Mouse (Mus musculus) hindbrain, embryonic 11.5 days (tissue): ENCODE data around the gene Col23a1. TPM values are rescaled to one million over a fixed set of nuclear protein-coding genes. Genes with fewer than 3 reads are reported as not detected.

ENCODE experiments used
- ATAC-seq: fragments of 200-750 bp; cut with Nextera tagmentation; 2 replicates; pipeline ENCODE4 v1.8.0; 2017; ENCODE audit warnings: mild to moderate bottlenecking, moderate TSS enrichment, moderate library complexity; ENCODE audit not compliant: low FRiP score
- DNase-seq: peaks from one replicate; pipeline ENCODE4 v3.0.0-alpha.2; 2015; ENCODE audit warnings: low spot score
- H3K27ac ChIP-seq: fragments of 300-500 bp; sonication (generic); 2 replicates; pipeline ENCODE4 v1.5.1; 2014; ENCODE audit warnings: mild to moderate bottlenecking, low read depth, low read length
- H3K27me3 ChIP-seq: fragments of 300-500 bp; sonication (generic); 2 replicates; pipeline ENCODE4 v1.6.1; 2014; ENCODE audit warnings: mild to moderate bottlenecking, low read length, moderate library complexity, mixed read lengths; ENCODE audit not compliant: control insufficient read depth, insufficient read depth
- H3K36me3 ChIP-seq: fragments of 300-500 bp; sonication (generic); 2 replicates; pipeline ENCODE4 v1.6.1; 2014; ENCODE audit warnings: mild to moderate bottlenecking, low read length, moderate library complexity, mixed read lengths; ENCODE audit not compliant: control insufficient read depth, insufficient read depth
- H3K4me1 ChIP-seq: fragments of 300-500 bp; sonication (generic); replicated peaks from 2 replicates; pipeline ENCODE4 v1.6.1; 2014; ENCODE audit warnings: low read length, mixed read lengths; ENCODE audit not compliant: control insufficient read depth, insufficient read depth
- H3K4me2 ChIP-seq: fragments of 300-500 bp; sonication (generic); replicated peaks from 2 replicates; pipeline ENCODE4 v1.6.1; 2014; ENCODE audit warnings: mild to moderate bottlenecking, low read depth, low read length
- H3K4me3 ChIP-seq: fragments of 300-500 bp; sonication (generic); 2 replicates; pipeline ENCODE4 v1.5.1; 2014; ENCODE audit warnings: low read depth, low read length
- H3K9ac ChIP-seq: fragments of 300-500 bp; sonication (generic); 2 replicates; pipeline ENCODE4 v1.6.1; 2014; ENCODE audit warnings: low read depth, low read length
- H3K9me3 ChIP-seq: fragments of 300-500 bp; sonication (generic); 2 replicates; pipeline ENCODE4 v1.6.1; 2016; ENCODE audit warnings: low read length; ENCODE audit not compliant: control insufficient read depth
- WGBS: fragments of 180-500 bp; shearing (Covaris S2); extraction: QIAGEN DNeasy Blood & Tissue Kit; methylation state at CpG from one replicate; pipeline ENCODE4 v1.1.7; 2014; 5-methylcytosine and 5-hydroxymethylcytosine counted together
- polyA plus RNA-seq: library from polyadenylated mRNA; unstranded; fragments of >200 nt; fragmentation: Nextera tagmentation; extraction: Ambion mirVana; gene quantifications from 2 replicates; pipeline ENCODE4 v1.2.1, GENCODE M21; 2014

The Col23a1 gene
- polyA plus RNA-seq, 1 experiment from 2014 or later = 9.7 TPM

- no peak overlapping the region for H3K4me3 ChIP-seq
- H3K27me3 ChIP-seq = no peaks in the 10 kb centered on the region
- H3K36me3 ChIP-seq = no peaks in the 10 kb centered on the region
- no peak overlapping the region for H3K27ac ChIP-seq
- DNase-seq (no peak), ATAC-seq (no peak)
- no peaks in the 10 kb centered on the region for H3K4me1 ChIP-seq
- H3K4me2 ChIP-seq = no peak overlapping the region
- 53% methylated on average over 6 of the region's 6 CpGs for WGBS
- H3K9ac ChIP-seq = no peak overlapping the region
- no peaks in the 10 kb centered on the region for H3K9me3 ChIP-seq
These were observed 218.3 kb downstream of the Col23a1 start for GRCm38 (mm10) chr11:51508053-51508452.

GRCm38 (mm10) chr11:51509211-51509610 lies 219.5 kb downstream of the Col23a1 start:
- H3K4me1 ChIP-seq = no peaks in the 10 kb centered on the region
- no peak for ATAC-seq
- H3K27ac ChIP-seq = no peak overlapping the region
- H3K9me3 ChIP-seq = no peaks in the 10 kb centered on the region
- H3K4me3 ChIP-seq = no peak overlapping the region
- H3K27me3 ChIP-seq = no peaks in the 10 kb centered on the region
- 87% methylated on average over 5 of the region's 5 CpGs for WGBS
- no peak overlapping the region for H3K9ac ChIP-seq
- no peak for DNase-seq
- H3K4me2 ChIP-seq = no peak overlapping the region
- no peaks in the 10 kb centered on the region for H3K36me3 ChIP-seq

GRCm38 (mm10) chr11:51513019-51513418 lies 223.3 kb downstream of the Col23a1 start:
- ATAC-seq = no peak
- no peak overlapping the region for H3K4me2 ChIP-seq
- H3K9ac ChIP-seq = no peak overlapping the region
- H3K27me3 ChIP-seq = no peaks in the 10 kb centered on the region
- no peak for DNase-seq
- H3K4me3 ChIP-seq = no peak overlapping the region
- no peaks in the 10 kb centered on the region for H3K9me3 ChIP-seq
- 87% methylated on average over 6 of the region's 6 CpGs for WGBS
- H3K36me3 ChIP-seq = no peaks in the 10 kb centered on the region
- no peaks in the 10 kb centered on the region for H3K4me1 ChIP-seq
- H3K27ac ChIP-seq = no peak overlapping the region

- DNase-seq = no peak
- H3K4me1 ChIP-seq = no peaks in the 10 kb centered on the region
- H3K27ac ChIP-seq = no peak overlapping the region
- no peak overlapping the region for H3K4me2 ChIP-seq
- no peak for ATAC-seq
- WGBS = 84% methylated on average over 11 of the region's 11 CpGs
- H3K9ac ChIP-seq = no peak overlapping the region
- no peaks in the 10 kb centered on the region for H3K9me3 ChIP-seq
- H3K27me3 ChIP-seq = no peaks in the 10 kb centered on the region
- no peak overlapping the region for H3K4me3 ChIP-seq
- no peaks in the 10 kb centered on the region for H3K36me3 ChIP-seq
These were observed 225.6 kb downstream of the Col23a1 start for GRCm38 (mm10) chr11:51515346-51515745.

GRCm38 (mm10) chr11:51518100-51518499 lies 228.4 kb downstream of the Col23a1 start:
- Histone ChIP-seq H3K27ac (no peak overlapping the region), H3K4me3 (no peak overlapping the region), H3K9me3 (no peaks in the 10 kb centered on the region), H3K9ac (no peak overlapping the region), H3K4me1 (no peaks in the 10 kb centered on the region), H3K27me3 (no peaks in the 10 kb centered on the region), H3K4me2 (no peak overlapping the region), H3K36me3 (no peaks in the 10 kb centered on the region)
- WGBS = 88% methylated on average over 3 of the region's 3 CpGs
- no peak for ATAC-seq
- no peak for DNase-seq

GRCm38 (mm10) chr11:51518585-51518984 lies 228.9 kb downstream of the Col23a1 start:
- no peak overlapping the region for H3K4me3 ChIP-seq
- ATAC-seq = no peak
- no peak overlapping the region for H3K9ac ChIP-seq
- H3K36me3 ChIP-seq = no peaks in the 10 kb centered on the region
- DNase-seq = no peak
- WGBS = 94% methylated on average over 6 of the region's 6 CpGs
- no peak overlapping the region for H3K27ac ChIP-seq
- no peak overlapping the region for H3K4me2 ChIP-seq
- no peaks in the 10 kb centered on the region for H3K27me3 ChIP-seq
- H3K9me3 ChIP-seq = no peaks in the 10 kb centered on the region
- no peaks in the 10 kb centered on the region for H3K4me1 ChIP-seq

GRCm38 (mm10) chr11:51521440-51521839 lies 231.7 kb downstream of the Col23a1 start:
- Histone ChIP-seq H3K4me2 (no peak overlapping the region), H3K27me3 (no peaks in the 10 kb centered on the region), H3K27ac (no peak overlapping the region), H3K4me1 (no peaks in the 10 kb centered on the region), H3K9ac (no peak overlapping the region), H3K36me3 (no peaks in the 10 kb centered on the region), H3K9me3 (no peaks in the 10 kb centered on the region), H3K4me3 (no peak overlapping the region)
- no peak for DNase-seq
- 65% methylated on average over 3 of the region's 3 CpGs for WGBS
- no peak for ATAC-seq

- no peak overlapping the region for H3K27ac ChIP-seq
- no peaks in the 10 kb centered on the region for H3K27me3 ChIP-seq
- no peak for ATAC-seq
- no peaks in the 10 kb centered on the region for H3K9me3 ChIP-seq
- no peak overlapping the region for H3K4me3 ChIP-seq
- H3K4me2 ChIP-seq = no peak overlapping the region
- no peak for DNase-seq
- no peak overlapping the region for H3K9ac ChIP-seq
- H3K4me1 ChIP-seq = no peaks in the 10 kb centered on the region
- H3K36me3 ChIP-seq = no peaks in the 10 kb centered on the region
These were observed 233.5 kb downstream of the Col23a1 start for GRCm38 (mm10) chr11:51523215-51523614.

- no peak overlapping the region for H3K4me3 ChIP-seq
- no peaks in the 10 kb centered on the region for H3K9me3 ChIP-seq
- no peaks in the 10 kb centered on the region for H3K36me3 ChIP-seq
- no peak for ATAC-seq
- no peak overlapping the region for H3K4me2 ChIP-seq
- H3K27me3 ChIP-seq = no peaks in the 10 kb centered on the region
- DNase-seq = no peak
- H3K4me1 ChIP-seq = no peaks in the 10 kb centered on the region
- no peak overlapping the region for H3K27ac ChIP-seq
- no peak overlapping the region for H3K9ac ChIP-seq
- 69% methylated on average over 9 of the region's 9 CpGs for WGBS
These were observed 233.9 kb downstream of the Col23a1 start for GRCm38 (mm10) chr11:51523625-51524024.
